Mouse (Mus musculus) bone marrow, adult 2 months (tissue): ENCODE results near the gene Spred1.

ENCODE experiments used
- CTCF ChIP-seq: fragments of 200-500 bp; IDR thresholded peaks from 2 replicates; pipeline ENCODE4 v1.5.1; 2011; ENCODE audit warnings: low read length, control low read depth; ENCODE audit not compliant: control insufficient read depth, insufficient read depth
- POLR2A ChIP-seq: fragments of 200-500 bp; IDR thresholded peaks from 2 replicates; pipeline ENCODE4 v1.6.1; 2011; ENCODE audit warnings: low read depth, mild to moderate bottlenecking, control low read depth, low read length, borderline replicate concordance; ENCODE audit not compliant: control insufficient read depth

DNA sequence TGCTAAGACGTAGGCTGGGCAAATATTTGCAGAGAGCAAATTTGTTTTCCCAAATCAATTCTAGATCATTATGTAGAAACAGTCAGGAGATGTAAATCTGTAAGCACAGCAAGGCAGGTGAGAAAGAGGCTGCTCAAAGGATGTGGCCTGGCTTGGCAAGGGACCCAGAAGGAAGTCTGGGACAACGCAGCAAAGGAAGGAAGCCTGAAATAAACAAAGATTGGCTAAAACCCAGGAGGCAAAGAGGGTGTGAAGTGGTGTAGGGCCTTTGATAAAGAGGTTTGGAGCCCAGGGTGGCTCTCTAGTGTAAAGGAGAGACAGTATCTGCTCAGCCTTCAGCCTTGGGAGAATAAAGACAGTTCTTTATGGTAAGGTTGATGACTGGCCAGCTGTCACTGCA is 11.9 kb upstream of the Spred1 start:
- TF ChIP-seq POLR2A (no peak), CTCF (no peak)
